Mouse (Mus musculus) macrophage (primary cell): ENCODE measurements around the gene Izumo3. TPM values are rescaled to one million over a fixed set of nuclear protein-coding genes. Genes with fewer than 3 reads are reported as not detected.
"Not testable (repeated sequence)": the region's sequence is repeated elsewhere in the genome, so short reads cannot be mapped to it uniquely, and the experiment has no call there.

ENCODE experiments used
- H3K27ac ChIP-seq: fragments of 350-480 bp; formaldehyde crosslinking; 2 replicates; pipeline ENCODE4 v1.9.0; 2021
- H3K36me3 ChIP-seq: fragments of 350-480 bp; formaldehyde crosslinking; 2 replicates; pipeline ENCODE4 v1.9.0; 2021; ENCODE audit errors: inconsistent target
- H3K4me3 ChIP-seq: fragments of 350-480 bp; formaldehyde crosslinking; 2 replicates; pipeline ENCODE4 v1.9.0; 2021; ENCODE audit errors: inconsistent target
- H3K79me2 ChIP-seq: fragments of 350-480 bp; formaldehyde crosslinking; 2 replicates; pipeline ENCODE4 v1.9.0; 2021; ENCODE audit errors: inconsistent target
- WGBS: methylation state at CpG from one replicate; pipeline ENCODE4 v1.1.7; 2026; ENCODE audit warnings: inconsistent platforms; ENCODE audit not compliant: missing documents; 5-methylcytosine and 5-hydroxymethylcytosine counted together
- polyA plus RNA-seq: library from polyadenylated mRNA; stranded (reverse); fragments of 250-400 nt; gene quantifications from 3 replicates; pipeline ENCODE4 v1.2.4, GENCODE M21; 2018; ENCODE audit warnings: inconsistent platforms
- total RNA-seq, 78 experiments: library from RNA; depleted of rRNA; stranded (reverse); fragments of 250-400 nt; gene quantifications; 1 replicate in 9 of 78; 2 replicates in 24 of 78; 3 replicates in 43 of 78; 4 replicates in 2 of 78; pipeline ENCODE4 v1.2.4; 2018; ENCODE audit warnings: inconsistent platforms in 56 of 78

The Izumo3 gene
- not detected for total RNA-seq (2018; cell fraction: chromatin; rRNA removed)
- total RNA-seq (2018; cell fraction: cytosol; rRNA removed): not detected
- not detected for total RNA-seq (2018; cell fraction: nucleus; rRNA removed)
- not detected in 3 replicates for polyA plus RNA-seq

- Histone ChIP-seq H3K27ac (no peak within 1 kb of the TSS), H3K4me3 (no peak within 1 kb of the TSS)
Observed at GRCm38 (mm10) chr4:92147134-92147533, at the start of gene Izumo3. Gene Izumo3, minus strand, starts transcription at chr4:92147234.

GRCm38 (mm10) chr4:92191649-92192048 is 44.6 kb upstream of the Izumo3 start, which contains the start of gene Gm12666:
Gene Gm12666, minus strand, starts transcription at chr4:92191749.
- not testable (repeated sequence) for H3K36me3 ChIP-seq, H3K4me3 ChIP-seq, H3K79me2 ChIP-seq, H3K27ac ChIP-seq
- WGBS: 100% methylated on average over 1 of the region's 1 CpGs

More at GRCm38 (mm10) chr4:92147134-92147533, at the start of gene Izumo3:
- no peaks in the 10 kb centered on the region for H3K79me2 ChIP-seq
- no peaks in the 10 kb centered on the region for H3K36me3 ChIP-seq

GRCm38 (mm10) chr4:92152646-92153045 is 5.6 kb upstream of the Izumo3 start:
- WGBS: 89% methylated on average over 1 of the region's 1 CpGs
- no peaks in the 10 kb centered on the region for H3K79me2 ChIP-seq

GRCm38 (mm10) chr4:92111390-92111988 is 35.5 kb downstream of the Izumo3 start:
- no peaks in the 10 kb centered on the region for H3K79me2 ChIP-seq
- no peak overlapping the region for H3K4me3 ChIP-seq
- H3K36me3 ChIP-seq: no peaks in the 10 kb centered on the region
- no peak overlapping the region for H3K27ac ChIP-seq
- 68% methylated on average over 8 of the region's 8 CpGs for WGBS

More at GRCm38 (mm10) chr4:92152646-92153045, 5.6 kb upstream of the Izumo3 start:
- no peak overlapping the region for H3K4me3 ChIP-seq
- H3K36me3 ChIP-seq: no peaks in the 10 kb centered on the region
- H3K27ac ChIP-seq: no peak overlapping the region

GRCm38 (mm10) chr4:92097386-92097785 is 49.6 kb downstream of the Izumo3 start:
- Histone ChIP-seq H3K4me3 (no peak overlapping the region), H3K79me2 (no peaks in the 10 kb centered on the region), H3K27ac (no peak overlapping the region), H3K36me3 (no peaks in the 10 kb centered on the region)
- 89% methylated on average over 4 of the region's 4 CpGs for WGBS

GRCm38 (mm10) chr4:92095951-92096350 is 51.1 kb downstream of the Izumo3 start:
- 56% methylated on average over 1 of the region's 1 CpGs for WGBS
- no peaks in the 10 kb centered on the region for H3K79me2 ChIP-seq
- no peaks in the 10 kb centered on the region for H3K36me3 ChIP-seq
- H3K27ac ChIP-seq: no peak overlapping the region
- no peak overlapping the region for H3K4me3 ChIP-seq

Other genes with a start within 250 kb of the Izumo3 start
- gene Gm12666, start 44.5 kb upstream of the Izumo3 start, polyA plus RNA-seq: not detected in 3 replicates